Mouse (Mus musculus): ENCODE data around the gene Rbm34.

The Rbm34 gene

DNA sequence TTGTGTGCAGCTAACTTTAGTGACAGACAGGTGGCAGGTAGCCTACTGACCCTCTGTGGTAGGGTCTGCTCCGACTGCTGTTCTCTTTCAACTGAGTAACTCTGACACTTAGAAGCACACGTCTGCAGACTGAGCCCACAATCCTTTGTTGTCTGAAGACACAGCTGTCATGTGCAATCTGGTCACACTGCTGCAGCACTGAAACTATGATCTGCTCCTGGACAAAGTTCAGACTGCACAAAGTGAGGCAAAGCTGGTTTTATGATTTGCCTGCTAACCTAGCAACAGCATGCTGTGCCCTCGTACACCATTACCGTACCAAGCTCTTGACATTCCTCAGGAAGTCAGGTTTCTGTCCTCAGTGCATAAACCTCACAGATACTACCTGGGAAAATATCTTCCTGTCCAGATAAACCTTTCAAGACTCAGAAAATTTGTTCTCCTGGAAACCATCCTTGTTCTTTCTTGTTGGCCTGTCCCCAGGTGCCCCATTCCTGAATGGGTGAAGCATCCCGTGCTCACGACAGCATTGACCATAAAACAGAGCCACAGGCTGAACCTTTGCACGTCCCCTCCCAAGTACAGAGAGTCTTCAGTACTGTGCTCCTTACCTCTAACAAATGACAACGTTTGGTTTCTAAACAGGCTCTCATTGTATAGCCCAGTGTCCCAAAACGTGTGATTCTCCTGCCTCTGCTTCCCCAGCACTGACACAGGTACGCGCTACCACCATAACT, 18.8 kb downstream of the Rbm34 start:
- no peak for DNase-seq

DNA sequence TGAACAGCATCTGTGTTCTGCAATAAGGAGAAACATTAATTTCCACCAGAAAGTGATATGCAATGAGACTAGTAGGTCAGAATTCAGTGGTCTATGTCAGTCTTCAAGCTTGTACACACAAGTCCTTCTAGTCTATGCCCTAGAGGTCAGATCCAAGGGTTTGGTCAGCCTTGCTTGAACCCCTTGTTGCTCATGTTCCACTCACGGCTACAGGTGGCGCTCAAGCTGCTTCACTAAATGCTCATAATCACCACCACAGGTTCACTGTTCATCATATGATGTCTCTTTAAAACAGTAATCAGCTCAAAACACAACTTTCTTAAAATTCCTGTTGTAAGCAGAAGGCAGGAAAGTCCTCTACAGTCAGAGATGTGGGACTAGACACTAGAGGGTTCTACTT, 21.3 kb downstream of the Rbm34 start:
- DNase-seq, result no peak

DNA sequence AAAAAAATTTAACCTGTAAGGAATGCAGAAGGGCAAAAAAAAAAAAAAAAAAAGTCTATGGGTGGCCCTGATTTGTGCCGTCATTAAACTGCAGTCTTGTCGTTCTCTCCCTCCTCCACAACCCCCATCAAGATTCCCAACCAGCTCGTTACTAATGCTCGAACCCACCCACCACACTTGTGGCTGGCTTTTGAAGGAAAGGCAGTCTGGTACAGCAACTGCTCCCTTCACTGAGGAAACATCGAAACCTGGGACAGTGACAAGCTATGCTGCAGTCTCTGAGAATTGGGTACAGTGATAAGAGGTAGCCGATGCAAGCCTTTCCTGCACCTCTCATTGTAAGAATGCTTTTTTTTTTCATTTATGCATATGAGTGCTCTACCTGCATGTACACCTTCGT, 24.4 kb downstream of the Rbm34 start:
- no peak for DNase-seq

DNA sequence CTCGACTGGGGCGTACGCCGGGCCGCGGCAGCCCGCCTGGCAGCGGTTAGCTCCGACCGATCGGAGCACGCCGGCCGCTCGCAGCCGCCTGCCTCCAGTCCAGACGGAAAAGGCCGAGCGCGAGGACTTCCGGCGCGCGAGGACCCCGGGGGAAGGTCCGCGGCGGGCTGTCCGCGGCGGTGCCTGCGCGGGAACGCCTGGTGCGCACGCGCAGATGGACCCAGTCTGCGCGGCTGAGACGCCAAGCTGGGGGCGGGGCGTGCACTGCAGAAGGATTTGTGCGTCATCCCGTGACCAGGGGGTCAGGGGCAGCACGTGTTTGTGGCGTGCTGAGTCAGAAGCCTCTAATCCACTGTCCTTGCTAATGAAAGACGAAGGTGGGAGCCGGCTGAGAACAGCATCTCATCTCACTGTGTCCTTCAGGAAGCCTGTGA, 25.1 kb downstream of the Rbm34 start, which contains the start of gene Tomm20:
TSS of gene Tomm20 (minus strand) at position 115 of the 434 bp plus-strand sequence.
- peak; percentile 96 for DNase-seq

DNA sequence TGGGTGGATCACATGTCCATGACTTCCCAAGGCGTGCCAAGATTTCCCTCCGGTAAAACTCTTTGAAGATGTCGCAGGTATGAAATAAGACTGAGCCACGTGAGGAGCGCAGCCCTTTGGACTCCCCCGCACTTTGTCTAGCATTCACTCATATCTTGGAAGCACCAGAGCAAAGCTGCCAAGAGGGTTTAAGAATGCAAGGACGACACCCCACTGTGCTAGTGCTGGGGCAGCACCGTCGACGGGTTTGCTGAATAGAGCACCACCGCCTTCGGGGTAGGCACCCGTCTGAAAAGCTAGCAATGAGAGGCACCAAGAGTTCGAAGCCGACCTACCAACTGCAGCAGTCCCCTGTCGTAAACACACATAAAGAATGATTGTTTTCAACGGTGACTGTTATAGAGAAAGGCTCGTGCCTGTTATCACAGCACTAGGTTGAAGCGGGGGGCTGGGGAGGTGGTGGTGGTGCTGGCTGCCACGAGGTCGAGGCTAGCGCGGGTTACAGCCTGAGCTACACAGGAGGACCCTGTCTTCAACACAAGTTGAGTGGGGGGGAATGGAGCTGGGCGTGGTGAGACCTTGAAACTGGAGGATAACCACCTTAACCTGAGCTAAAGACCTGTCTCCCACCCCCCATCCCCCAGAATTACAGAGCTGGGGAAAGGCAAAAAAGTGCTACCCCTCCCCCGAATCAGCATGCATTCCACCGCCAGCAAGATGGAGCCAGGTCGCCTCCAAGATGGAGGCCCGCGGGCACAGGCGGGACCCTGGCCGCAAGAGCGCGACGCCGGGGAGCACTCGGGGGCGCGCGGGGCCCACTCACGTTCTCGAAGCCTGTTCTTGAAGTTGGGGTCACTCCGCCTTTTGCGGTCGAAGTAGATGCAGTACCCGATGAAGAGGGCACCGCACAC, 25.8 kb downstream of the Rbm34 start:
- no peak for DNase-seq

DNA sequence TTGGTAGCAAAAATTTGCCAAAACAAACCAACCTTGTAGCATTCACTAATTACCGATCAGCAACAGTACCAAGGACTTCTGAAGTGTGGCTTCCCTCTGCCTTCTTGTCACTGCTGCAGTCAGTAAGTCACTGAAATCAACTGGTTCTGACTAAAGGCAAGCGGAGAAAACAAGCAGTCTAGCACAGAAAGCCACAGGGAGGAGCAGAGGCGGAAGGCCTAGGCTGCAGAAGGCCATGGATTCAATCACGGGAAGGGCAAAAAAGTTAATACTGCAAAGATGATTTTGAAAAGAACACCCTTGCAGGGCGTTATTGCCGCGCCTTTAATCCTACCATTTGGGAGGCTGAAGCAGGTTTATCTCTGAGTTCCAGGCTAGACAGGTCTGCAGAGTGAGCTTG, 27.3 kb downstream of the Rbm34 start:
- DNase-seq, result no peak

DNA sequence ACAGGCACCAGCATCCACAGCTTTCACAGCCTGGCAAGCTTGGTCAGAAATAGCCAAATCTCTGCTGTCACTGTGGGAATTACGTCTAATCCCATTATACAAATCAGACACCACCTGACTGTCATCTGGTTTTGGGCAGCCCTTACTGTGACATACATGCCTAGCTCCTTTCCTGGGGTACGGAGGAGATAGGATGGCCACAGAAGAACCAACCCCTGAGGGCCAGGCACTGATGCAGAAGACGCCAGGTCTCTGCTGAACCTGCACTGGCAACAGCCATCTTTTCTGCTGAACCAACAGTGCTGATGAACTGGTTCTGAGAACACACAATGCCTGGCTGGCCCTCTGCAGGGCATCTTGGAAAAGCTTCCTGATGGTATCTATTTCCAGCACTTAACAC, 33.5 kb downstream of the Rbm34 start:
- DNase-seq, result no peak

DNA sequence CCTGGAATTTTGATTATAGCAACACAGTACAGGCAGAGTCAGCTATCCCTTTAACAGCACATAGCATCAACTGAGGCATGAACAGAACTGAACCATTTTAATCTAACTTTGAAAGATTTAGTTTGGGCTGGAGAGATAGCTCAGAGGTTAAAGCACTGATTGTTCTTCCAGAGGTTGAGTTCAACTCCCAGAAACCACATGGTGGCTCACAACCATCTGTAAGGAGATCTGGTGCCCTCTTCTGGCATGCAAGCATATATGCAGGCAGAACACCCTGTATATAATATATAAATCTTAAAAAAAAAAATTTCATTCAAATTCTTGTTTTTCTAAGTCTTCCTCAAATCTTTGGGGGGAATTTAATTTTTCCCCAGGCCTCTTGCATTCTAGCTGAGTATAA, 34.9 kb downstream of the Rbm34 start:
- no peak for DNase-seq

DNA sequence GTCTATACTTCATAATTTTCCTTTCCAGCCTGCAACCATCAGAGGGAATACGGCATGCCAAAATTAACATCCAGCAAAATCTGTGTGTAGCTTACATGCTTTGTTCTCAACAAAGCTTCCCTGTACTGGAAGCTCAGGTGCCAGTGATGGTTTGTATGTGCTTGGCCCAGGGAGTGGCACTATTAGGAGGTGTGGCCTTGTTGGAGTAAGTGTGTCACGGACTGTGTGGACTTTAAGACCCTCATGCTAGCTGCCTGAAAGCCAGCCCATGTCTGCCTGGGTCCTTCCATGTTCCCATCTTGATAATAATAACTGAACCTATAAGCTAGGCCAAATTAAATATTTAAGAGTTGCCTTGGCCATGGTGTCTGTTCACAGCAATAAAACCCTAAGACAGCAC, 35.5 kb downstream of the Rbm34 start:
- no peak for DNase-seq

DNA sequence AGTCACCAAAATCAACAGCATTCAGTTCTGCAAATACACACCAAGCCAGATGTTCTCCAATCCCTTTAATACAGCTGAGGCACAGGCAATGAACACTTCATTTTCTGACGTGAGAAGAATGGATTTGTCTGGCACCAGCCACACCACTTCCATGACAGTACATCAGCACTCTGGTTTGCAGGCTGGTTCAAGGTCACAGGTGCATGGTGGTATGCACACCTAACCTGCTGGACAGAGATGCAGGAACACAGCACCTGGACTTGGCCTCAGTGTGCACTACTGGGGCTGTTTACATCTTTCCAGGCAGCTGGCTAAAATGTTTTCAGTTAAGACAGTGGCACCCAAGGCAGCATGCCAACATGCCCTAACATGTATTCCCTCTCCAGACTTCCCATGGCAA, 38.2 kb downstream of the Rbm34 start:
- DNase-seq, result no peak

DNA sequence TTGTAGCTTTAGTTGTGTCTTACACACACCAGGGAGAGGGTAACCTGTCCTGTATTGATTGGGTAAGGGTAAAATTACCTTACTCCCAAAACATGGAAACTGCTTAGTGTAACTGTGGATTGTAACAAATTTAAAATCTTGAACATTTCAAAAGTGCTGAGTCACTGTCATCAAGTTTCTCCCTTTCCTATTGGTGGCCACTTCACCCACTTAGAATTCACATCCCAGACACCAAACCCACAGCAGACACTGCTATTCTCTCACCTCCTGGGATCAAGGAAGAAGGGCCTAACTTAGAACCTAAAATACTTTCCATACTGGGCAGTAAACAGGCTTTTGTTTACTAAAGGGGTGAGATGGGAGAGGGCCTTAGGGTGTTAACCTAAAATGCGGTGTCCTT, 38.6 kb downstream of the Rbm34 start:
- DNase-seq, result no peak

DNA sequence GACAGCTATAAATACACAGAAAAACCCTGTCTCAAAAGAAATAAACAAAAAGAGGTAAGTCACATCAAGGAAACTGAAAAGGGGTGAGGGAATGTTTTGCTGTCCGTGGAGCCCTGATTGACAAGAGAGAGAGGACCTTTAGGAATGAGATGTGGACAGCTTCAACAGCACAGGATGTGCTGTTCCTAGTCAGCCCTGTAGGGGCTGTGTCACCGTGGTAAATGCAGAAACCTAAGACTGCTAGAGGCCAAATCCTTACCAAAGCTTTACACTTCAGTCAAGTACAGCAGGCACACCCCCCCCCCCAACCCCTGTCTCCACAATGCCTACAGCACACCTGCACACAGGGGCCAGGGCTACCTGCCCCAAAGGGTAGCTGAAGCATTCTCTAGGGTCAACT, 39.2 kb downstream of the Rbm34 start:
- DNase-seq, result no peak

DNA sequence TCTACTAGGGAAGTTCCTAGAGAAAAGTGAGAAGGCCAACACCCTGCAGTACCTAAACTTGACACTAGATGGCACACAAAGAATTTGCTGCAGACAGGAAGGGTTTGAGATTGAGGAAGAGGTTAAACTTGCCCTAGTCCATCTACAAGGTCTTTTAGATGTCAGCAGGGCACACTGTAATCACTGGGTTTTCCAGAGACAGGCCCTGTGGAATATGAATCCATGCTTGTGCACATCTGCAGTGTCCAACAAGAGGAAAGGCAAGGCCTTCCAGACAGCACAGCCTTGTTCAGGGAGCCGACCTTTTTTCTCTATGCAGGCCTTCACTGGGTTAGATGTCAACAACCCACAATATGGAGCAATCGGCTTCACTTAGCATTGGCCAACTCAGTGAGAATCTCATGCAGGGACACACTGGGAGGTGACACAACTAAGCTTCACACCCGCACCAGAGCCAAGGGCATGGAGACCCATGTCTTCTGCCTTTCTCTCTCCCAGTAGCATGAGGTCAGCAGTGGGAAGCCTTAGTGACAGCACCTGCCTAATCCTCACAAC, 41.2 kb downstream of the Rbm34 start:
- DNase-seq, result peak; percentile 83

DNA sequence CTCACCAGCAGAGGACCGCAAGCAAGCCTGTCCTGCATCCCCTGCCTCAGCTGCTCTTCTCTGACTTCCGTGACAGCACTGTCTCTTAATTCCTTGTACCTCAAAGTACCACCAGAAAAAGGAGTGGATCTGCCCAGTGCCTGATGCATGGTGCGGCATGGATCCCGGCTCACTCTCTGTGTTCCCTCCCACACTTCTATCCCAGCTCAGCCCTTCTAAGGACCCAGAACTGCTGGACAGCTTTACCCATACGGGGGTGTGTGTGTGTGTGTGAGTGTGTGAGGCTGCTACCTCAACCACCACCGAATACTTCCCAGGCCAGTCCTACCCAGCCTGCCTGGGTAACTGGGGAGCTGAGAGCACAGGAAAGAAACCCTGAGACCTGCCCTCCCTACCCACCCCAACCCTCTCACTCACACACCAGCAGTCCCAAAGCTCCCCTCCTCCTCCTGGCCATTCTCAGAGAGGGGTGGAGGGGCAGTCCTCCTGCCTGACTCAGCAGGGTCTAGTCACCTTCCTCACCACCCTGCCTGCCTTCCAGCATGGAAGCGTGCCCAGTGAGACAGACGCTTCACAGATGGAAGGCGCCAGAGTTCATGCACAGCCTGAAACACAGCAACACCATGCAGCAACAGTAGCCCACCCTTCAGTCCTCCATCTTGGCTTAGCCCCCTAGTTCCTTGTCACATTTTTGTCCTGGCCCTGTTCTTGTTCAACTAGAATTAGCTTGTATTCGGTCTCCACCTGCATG, 41.9 kb downstream of the Rbm34 start:
- no peak for DNase-seq

DNA sequence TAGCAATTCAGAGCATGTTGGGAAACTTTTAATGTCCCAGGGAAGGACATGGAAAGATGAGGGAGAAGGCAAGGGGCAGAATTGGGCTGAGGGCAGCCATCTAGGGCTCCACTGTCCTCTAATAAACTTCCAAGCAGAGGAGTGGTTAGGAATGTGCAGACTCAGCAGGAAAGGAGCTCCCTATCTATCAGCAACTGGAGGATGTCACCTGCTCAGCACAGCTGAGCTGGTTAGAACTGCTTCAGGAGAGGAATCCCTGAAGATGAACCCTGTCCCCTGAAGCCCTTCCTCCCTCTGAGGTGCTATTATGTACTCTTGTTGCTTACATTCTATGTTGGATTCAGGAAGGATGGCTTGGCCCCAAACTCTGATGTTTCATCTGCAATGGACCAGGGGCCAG, 42.8 kb downstream of the Rbm34 start:
- DNase-seq, result no peak

DNA sequence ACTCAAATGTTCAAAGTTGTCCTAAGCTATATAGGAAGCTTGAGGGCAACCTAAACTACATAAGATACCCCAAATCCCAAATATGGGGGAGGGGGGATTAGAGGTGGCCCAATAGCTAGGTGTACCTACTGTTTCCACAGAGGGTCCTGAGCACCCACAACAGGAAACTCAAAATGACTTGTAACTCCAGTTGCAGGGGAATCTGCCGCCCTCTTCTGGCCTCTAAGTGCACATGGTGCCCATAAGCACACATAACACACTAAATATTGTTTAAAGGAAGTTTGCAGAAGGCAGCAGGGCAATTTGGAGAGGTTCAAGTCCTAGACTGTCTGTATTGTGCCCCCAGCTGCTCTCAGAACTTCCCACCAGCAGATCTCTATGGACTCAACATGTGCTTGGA, 43.8 kb downstream of the Rbm34 start:
- DNase-seq, result no peak

DNA sequence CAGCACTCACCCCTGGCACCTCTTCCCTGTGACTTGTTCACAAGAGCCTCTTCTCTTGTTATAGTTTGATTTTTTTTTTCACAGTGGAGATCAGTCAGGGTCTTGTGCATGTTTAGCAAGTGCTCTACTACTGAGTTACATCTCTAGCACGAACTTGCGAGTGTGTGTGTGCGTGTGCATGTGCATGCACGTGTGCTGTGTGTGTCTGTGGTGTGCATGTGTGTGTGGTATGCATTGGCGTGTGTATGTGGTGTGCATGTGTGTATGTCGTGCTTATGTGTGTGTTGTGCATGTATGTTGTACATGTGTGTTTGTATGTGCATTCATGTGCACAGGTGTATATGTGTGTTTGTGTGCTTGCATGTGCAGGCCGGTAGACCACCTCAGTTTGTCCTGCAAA, 47.9 kb downstream of the Rbm34 start:
- no peak for DNase-seq

DNA sequence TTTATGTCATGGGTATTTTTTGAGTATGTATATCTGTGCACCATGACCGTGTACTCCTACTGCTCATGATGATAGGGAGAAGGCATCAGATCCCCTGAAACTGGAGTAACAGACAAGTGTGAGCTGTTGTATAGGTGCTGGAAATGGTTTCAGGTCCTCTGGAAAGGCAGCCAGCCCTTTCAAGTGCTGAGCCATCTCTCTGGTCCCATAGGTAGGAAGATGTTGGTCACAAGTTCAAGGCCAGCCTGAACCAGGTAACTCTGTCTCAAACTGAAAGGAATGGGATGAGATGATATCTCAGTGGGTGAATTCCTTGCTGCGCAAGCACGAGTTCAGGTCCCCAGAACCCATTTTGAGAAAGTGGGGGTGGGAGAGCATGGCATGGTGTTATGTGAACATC, 49.4 kb downstream of the Rbm34 start:
- no peak for DNase-seq

DNA sequence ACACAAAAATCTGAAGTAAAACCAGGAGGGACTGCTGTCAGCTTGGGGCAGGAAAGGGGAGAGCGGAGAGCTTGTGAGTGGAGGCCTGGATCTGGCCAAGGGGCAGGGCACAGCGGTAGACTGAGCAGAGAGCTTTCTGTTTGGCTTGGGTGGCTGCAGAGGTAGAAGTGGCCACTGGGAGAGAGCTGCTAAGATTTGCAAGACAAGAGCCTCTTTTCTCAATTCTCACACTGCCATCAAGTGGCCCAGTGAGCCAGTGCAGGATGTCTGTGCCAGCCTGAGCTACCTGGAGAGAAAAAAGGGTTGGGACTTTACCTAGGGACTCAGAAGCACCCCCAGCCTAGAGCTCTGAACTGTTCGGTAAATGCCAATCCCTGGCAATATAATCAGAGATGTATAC, 50.0 kb downstream of the Rbm34 start:
- DNase-seq, result peak; percentile 81

DNA sequence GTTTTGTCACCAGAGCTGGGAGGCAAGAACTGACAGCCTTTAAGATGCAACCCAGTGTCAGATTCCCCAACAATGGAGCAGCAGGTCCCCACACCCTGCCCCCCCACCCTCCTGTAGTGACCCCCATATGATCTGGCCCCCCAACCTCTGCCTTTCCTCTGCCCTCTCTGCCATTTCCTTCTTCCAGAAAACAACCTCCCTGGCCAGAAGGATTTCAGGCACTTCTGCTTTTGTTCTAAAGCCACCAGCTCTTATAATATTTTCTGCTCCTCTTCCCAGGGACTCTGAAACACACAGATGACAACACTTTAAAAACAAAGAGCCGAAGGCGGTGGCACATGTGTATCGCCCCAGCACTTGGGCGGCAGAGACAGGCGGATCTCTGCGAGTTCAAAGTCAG, 50.5 kb downstream of the Rbm34 start:
- DNase-seq, result no peak

DNA sequence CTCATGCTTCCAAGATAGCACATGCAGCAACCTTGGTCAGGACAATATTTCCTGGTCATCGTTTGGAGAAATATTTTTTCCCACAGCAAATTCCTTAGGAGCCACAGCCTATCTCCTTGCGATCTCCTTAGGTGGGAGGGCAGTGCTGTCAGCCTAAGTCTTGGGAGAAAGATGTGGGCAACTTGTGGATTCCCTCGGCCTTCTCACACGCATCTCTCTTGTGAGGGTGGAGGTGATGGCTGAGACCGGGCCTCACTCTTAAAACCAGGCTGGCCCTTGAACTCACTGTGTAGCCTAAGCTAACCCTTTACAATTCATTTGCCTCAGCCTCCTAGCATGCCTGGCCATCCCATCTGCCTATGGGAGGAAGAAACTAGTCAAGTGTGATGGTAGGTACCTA, 51.2 kb downstream of the Rbm34 start:
- no peak for DNase-seq

DNA sequence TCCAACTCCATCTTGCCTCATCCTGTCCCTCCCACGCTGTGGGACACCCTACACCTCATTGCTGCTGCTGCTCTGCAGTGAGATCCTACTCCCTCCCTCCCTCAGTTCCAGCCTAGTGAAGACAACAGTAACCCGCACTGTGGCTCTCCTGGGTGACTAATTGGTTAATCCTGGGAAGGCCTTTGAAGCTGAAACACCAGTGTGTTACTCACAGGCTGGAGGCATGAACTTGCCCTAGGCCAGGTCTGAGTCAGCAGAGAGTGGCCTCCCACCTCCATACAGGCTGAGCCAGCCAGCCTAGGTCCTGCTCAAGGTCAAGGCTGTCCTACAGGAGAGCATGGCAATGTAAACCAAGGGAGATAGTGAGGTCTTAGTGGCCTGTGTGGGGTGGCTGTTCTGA, 51.6 kb downstream of the Rbm34 start:
- no peak for DNase-seq

DNA sequence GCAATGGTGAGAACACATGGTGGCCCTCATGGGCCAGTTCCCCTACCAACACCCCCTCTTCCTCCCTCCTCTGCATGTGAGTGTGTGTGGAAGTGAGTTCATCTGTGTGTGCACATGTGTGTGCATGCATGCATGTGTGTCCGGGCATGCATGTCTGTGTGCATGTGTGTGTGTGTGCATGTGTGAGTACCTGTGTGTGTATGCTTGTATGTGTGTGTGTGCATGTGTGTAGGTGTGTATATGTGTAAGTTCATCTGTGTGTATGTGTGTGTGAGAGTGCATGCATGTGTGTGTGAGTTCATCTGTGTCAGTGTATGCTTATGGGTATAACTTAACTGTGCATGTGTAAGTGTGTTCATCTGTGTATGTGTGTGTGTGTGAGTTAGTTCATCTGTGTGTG, 52.5 kb downstream of the Rbm34 start:
- no peak for DNase-seq

All from lung, postnatal 14 days (tissue).